Mouse (Mus musculus) C2C12 (cell line): ENCODE measurements around the gene Thrb.

ENCODE experiments used
- CEBPB ChIP-seq: IDR thresholded peaks from one replicate; pipeline ENCODE4 v1.6.1; 2011; ENCODE audit warnings: low read depth, mild to moderate bottlenecking, control low read depth, moderate library complexity
- CTCF ChIP-seq: IDR thresholded peaks from one replicate; pipeline ENCODE4 v1.5.1; 2011; ENCODE audit not compliant: control insufficient read depth, insufficient read depth, insufficient read length
- FOSL1 ChIP-seq: IDR thresholded peaks from one replicate; pipeline ENCODE4 v1.8.0; 2011; ENCODE audit warnings: mild to moderate bottlenecking, low read length; ENCODE audit not compliant: poor library complexity, insufficient read depth, severe bottlenecking
- MAX ChIP-seq: IDR thresholded peaks from one replicate; pipeline ENCODE4 v1.6.1; 2011; ENCODE audit warnings: mild to moderate bottlenecking, control low read depth
- MYOD1 ChIP-seq: IDR thresholded peaks from one replicate; pipeline ENCODE4 v1.6.1; 2011; ENCODE audit warnings: low read depth; ENCODE audit not compliant: control insufficient read depth, insufficient read length
- MYOG ChIP-seq: IDR thresholded peaks from one replicate; pipeline ENCODE4 v1.6.1; 2011; ENCODE audit not compliant: control insufficient read depth, insufficient read length; ENCODE audit errors: extremely low read depth
- USF1 ChIP-seq: IDR thresholded peaks from one replicate; pipeline ENCODE4 v1.6.1; 2011; ENCODE audit warnings: low read depth, mild to moderate bottlenecking, control low read depth, moderate library complexity

GRCm38 (mm10) chr14:17927469-17927868 is 267.4 kb downstream of the Thrb start:
- TF ChIP-seq CTCF: no peak
- TF ChIP-seq MYOG: no peak
- no peak for TF ChIP-seq USF1
- no peak for TF ChIP-seq MAX
- no peak for TF ChIP-seq MYOD1
- TF ChIP-seq CEBPB: no peak
- TF ChIP-seq FOSL1: no peak
